Mouse (Mus musculus) olfactory bulb, adult 2 months (tissue): ENCODE measurements around the gene Tmem201.

ENCODE experiments used
- CTCF ChIP-seq: fragments of 200-500 bp; IDR thresholded peaks from 2 replicates; pipeline ENCODE4 v1.5.1; 2012; ENCODE audit warnings: low read depth, mild to moderate bottlenecking, low read length, moderate library complexity; ENCODE audit not compliant: insufficient read depth
- POLR2A ChIP-seq: fragments of 200-500 bp; IDR thresholded peaks from 2 replicates; pipeline ENCODE4 v1.6.1; 2012; ENCODE audit warnings: mild to moderate bottlenecking, low read depth, low read length, moderate library complexity; ENCODE audit not compliant: insufficient read depth

- TF ChIP-seq CTCF = no peak
- no peak for TF ChIP-seq POLR2A
These were observed 18.2 kb downstream of the Tmem201 start for GRCm38 (mm10) chr4:149719686-149720085.
